Mouse (Mus musculus) MEL (cell line): Measurements from ENCODE around the gene Shisa4.

ENCODE experiments used
- CHD2 ChIP-seq: IDR thresholded peaks from 2 replicates; pipeline ENCODE4 v1.6.1; 2011; ENCODE audit warnings: low read length, improper control_type of control experiment
- CTCF ChIP-seq, 3 experiments: IDR thresholded peaks in 2 of 3; conservative IDR thresholded peaks in 1 of 3; 2 replicates each; pipeline ENCODE4 v1.5.1; 2011 to 2012; ENCODE audit warnings: low read length in 3 of 3, low read depth in 2 of 3, mild to moderate bottlenecking in 2 of 3, improper control_type of control experiment in 1 of 3, inconsistent platforms in 1 of 3, mixed read lengths in 1 of 3, moderate library complexity in 1 of 3; ENCODE audit not compliant: control insufficient read depth in 1 of 3, insufficient read depth in 1 of 3, poor library complexity in 1 of 3, severe bottlenecking in 1 of 3
- HCFC1 ChIP-seq: IDR thresholded peaks from 2 replicates; pipeline ENCODE4 v1.6.1; 2012; ENCODE audit warnings: low read depth, mild to moderate bottlenecking, inconsistent platforms, low read length, improper control_type of control experiment, moderate library complexity
- JUND ChIP-seq: IDR thresholded peaks from 2 replicates; pipeline ENCODE4 v1.6.1; 2011; ENCODE audit warnings: low read depth, mild to moderate bottlenecking, improper control_type of control experiment, low read length
- MAX ChIP-seq: IDR thresholded peaks from 2 replicates; pipeline ENCODE4 v1.6.1; 2011; ENCODE audit warnings: low read length, improper control_type of control experiment
- MXI1 ChIP-seq: IDR thresholded peaks from 2 replicates; pipeline ENCODE4 v1.6.1; 2011; ENCODE audit warnings: mild to moderate bottlenecking, low read depth, low read length, improper control_type of control experiment
- RCOR1 ChIP-seq: IDR thresholded peaks from 2 replicates; pipeline ENCODE4 v1.6.1; 2012; ENCODE audit warnings: low read depth, mild to moderate bottlenecking, inconsistent platforms, low read length, improper control_type of control experiment
- UBTF ChIP-seq: IDR thresholded peaks from 2 replicates; pipeline ENCODE4 v1.6.1; 2012; ENCODE audit warnings: low read depth, mild to moderate bottlenecking, inconsistent platforms, low read length, improper control_type of control experiment, moderate library complexity, borderline replicate concordance; ENCODE audit not compliant: insufficient read depth
- USF1 ChIP-seq: IDR thresholded peaks from 2 replicates; pipeline ENCODE4 v1.6.1; 2014; ENCODE audit warnings: low read depth, mild to moderate bottlenecking, inconsistent platforms, low read length, improper control_type of control experiment, moderate library complexity
- ZC3H11A ChIP-seq: IDR thresholded peaks from 2 replicates; pipeline ENCODE4 v1.6.1; 2012; ENCODE audit warnings: low read depth, mild to moderate bottlenecking, inconsistent platforms, low read length, improper control_type of control experiment
- ZNF384 ChIP-seq: IDR thresholded peaks from 2 replicates; pipeline ENCODE4 v1.6.1; 2012; ENCODE audit warnings: low read depth, mild to moderate bottlenecking, inconsistent platforms, low read length, improper control_type of control experiment

DNA sequence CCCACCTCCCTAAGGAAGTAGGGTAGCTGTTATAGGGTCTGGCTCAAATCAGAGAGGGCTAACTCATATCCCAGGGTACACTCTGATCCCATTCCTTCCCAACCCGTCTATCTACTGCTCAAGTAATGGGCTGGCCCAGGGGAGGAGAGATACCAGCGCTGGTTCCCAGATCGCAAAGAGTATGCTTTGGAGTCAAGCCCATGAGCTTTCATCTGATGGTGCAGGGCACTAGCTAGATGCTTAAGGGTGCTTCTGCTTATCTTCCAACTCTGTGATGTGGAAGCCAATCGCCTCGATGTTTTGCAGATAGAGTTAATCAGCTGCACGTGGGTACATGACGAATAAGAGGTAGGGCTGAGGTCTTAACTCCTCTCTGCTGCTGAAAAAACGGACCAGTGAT is 7.4 kb downstream of the Shisa4 start:
- TF ChIP-seq ZNF384, result no peak
- TF ChIP-seq RCOR1, result no peak
- TF ChIP-seq MXI1, result no peak
- no peak for TF ChIP-seq ZC3H11A
- no peak for TF ChIP-seq UBTF
- TF ChIP-seq HCFC1, result no peak
- no peak for TF ChIP-seq JUND
- TF ChIP-seq CHD2, result no peak
- no peak for TF ChIP-seq CTCF (IDR thresholded peaks at IDR 0.05 in 2 of 3, conservative IDR thresholded peaks at IDR 0.05 in 1 of 3; ENCODE audit: control insufficient read depth in 1 of 3, insufficient read depth in 1 of 3, low read depth in 2 of 3, low read length in 3 of 3, poor library complexity in 1 of 3, severe bottlenecking in 1 of 3)
- no peak for TF ChIP-seq USF1
- no peak for TF ChIP-seq MAX
